Mouse (Mus musculus) thymus, postnatal 14 days (tissue): ENCODE results near the gene Itgam.
A peak's percentile ranks its signal among the peaks of the same experiment; 100 is the strongest.

ENCODE experiments used
- DNase-seq: peaks from one replicate; pipeline ENCODE4 v3.0.0; 2021

Itgam gene

GRCm38 (mm10) chr7:128057860-128058259 lies 4.6 kb upstream of the Itgam start:
- DNase-seq = peak; percentile 30

GRCm38 (mm10) chr7:128058576-128058975 lies 3.9 kb upstream of the Itgam start:
- DNase-seq = peak; percentile 86

- DNase-seq = no peak
These were observed 3.3 kb upstream of the Itgam start for GRCm38 (mm10) chr7:128059091-128059490.

GRCm38 (mm10) chr7:128063211-128063781 lies 856 bp downstream of the Itgam start:
- DNase-seq = no peak

GRCm38 (mm10) chr7:128065547-128065946 lies 3.1 kb downstream of the Itgam start:
- no peak for DNase-seq

- peak; percentile 65 for DNase-seq
These were observed 5.4 kb downstream of the Itgam start for GRCm38 (mm10) chr7:128067847-128068246.

- no peak for DNase-seq
These were observed 7.4 kb downstream of the Itgam start for GRCm38 (mm10) chr7:128069844-128070243.

- DNase-seq = no peak
These were observed 9.4 kb downstream of the Itgam start for GRCm38 (mm10) chr7:128071816-128072215.

- DNase-seq = peak; percentile 88
These were observed 17.6 kb downstream of the Itgam start for GRCm38 (mm10) chr7:128080012-128080411.

GRCm38 (mm10) chr7:128089141-128089540 lies 26.7 kb downstream of the Itgam start:
- no peak for DNase-seq

GRCm38 (mm10) chr7:128098135-128098534 lies 35.7 kb downstream of the Itgam start:
- no peak for DNase-seq

- DNase-seq = no peak
These were observed 38.4 kb downstream of the Itgam start for GRCm38 (mm10) chr7:128100742-128101357.

- DNase-seq = no peak
These were observed 42.8 kb downstream of the Itgam start for GRCm38 (mm10) chr7:128105246-128105645.

- DNase-seq = no peak
These were observed 45.0 kb downstream of the Itgam start for GRCm38 (mm10) chr7:128107462-128107861.

GRCm38 (mm10) chr7:128110314-128110713 lies 47.9 kb downstream of the Itgam start:
- DNase-seq = no peak

GRCm38 (mm10) chr7:128112131-128112530 lies 49.7 kb downstream of the Itgam start:
- DNase-seq = no peak

- DNase-seq = no peak
These were observed 52.1 kb downstream of the Itgam start for GRCm38 (mm10) chr7:128114371-128115105.

GRCm38 (mm10) chr7:128115211-128115958 lies 52.9 kb downstream of the Itgam start:
- no peak for DNase-seq

- DNase-seq = no peak
These were observed 54.0 kb downstream of the Itgam start for GRCm38 (mm10) chr7:128116396-128116795.

GRCm38 (mm10) chr7:128119726-128120490 lies 57.5 kb downstream of the Itgam start:
- DNase-seq = no peak

- no peak for DNase-seq
These were observed 66.6 kb downstream of the Itgam start, which contains the start of gene Itgax for GRCm38 (mm10) chr7:128128741-128129720. Gene Itgax (plus strand): TSS chr7:128129547.
